Mouse (Mus musculus): Measurements from ENCODE around the gene Tbl1xr1. TPM values are rescaled to one million over a fixed set of nuclear protein-coding genes. Genes with fewer than 3 reads are reported as not detected.

The Tbl1xr1 gene
- polyA plus RNA-seq, 1 experiment from 2014 or later: 23.4 TPM

DNA sequence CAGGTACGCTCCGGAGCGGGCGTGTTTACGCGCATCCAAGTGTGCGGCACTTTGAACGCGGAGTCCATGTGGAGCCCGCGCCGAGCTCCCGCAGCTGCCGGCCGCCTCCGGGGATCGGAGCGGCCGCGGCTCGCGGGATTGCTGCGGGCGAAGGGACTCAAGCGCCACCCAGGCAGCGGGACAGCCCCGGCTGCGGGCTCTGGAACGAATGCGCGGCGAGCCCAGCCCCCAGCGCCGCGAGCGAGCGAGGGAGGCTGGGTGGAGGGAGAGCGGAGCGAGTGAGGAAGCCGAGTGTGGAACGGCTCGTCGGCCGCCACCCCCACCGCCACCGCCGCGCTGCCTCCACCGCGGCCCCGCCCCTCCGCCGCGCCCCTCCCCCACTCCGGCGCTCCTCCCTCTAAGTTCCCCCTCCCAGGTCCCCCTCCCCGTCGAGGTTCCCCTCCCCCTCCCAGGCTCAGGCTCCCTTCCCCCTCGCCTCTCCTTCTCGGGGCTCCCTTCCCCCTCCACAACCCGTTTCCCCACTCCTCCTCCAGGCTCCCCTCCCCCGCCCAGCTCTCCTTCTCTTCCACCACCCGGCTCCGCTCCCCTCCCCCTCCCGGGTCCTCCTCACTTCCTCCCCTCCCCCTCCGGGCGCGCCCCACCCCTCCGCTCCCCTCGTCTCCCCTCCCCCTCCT is 428 bp upstream of the Tbl1xr1 start:
- Histone ChIP-seq H3K36me3 (no peaks in the 10 kb centered on the region), H3K27ac (replicated peaks) (peak overlapping the region; percentile 99), H3K9me3 (no peaks in the 10 kb centered on the region), H3K4me3 (peak overlapping the region; percentile 92), H3K27me3 (no peaks in the 10 kb centered on the region), H3K4me2 (replicated peaks) (peak overlapping the region; percentile 61), H3K4me1 (peaks cover 36% of the 10 kb centered on the region), H3K9ac (replicated peaks) (peak overlapping the region; percentile 78)
- 2% methylated on average over 40 of the region's 70 CpGs for WGBS
- peak; percentile 94 for ATAC-seq (replicated peaks)

DNA sequence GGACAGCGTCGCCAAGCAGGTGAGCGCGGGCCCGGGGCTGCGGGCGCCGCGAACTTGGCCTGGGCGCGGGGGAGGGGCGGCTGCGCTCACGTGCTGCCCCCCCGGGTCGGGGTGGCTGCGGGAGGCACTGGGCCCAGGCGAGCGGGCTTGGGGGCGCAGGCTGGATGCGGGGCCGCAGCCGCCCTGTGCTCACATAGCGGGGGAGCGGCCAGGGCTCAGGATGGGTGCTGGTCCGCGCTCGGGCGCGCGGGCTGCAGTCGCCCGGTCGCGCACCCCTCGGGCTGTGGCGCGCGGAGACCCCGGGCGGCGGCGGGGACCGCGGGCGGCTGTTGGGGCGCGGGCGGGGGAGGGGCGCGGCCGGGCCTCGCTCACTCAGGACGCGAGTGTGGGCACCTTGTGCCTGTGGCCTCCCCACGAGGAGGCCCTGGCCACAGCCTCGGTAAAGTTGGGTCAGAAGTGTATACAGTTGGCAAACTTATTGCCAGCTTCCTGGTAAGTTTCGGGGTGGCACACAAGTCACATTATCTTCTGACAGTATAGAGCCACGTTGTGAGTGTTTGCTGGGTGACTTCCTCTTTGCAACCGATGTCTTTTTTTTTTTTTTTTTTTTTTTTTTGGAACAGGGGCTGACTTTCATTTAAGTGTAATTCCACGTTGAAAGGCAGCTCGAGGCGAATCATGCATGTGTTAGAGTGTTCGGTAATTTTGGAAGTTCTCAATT is 644 bp downstream of the Tbl1xr1 start:
- WGBS: under 1% methylated on average over 60 of the region's 64 CpGs

DNA sequence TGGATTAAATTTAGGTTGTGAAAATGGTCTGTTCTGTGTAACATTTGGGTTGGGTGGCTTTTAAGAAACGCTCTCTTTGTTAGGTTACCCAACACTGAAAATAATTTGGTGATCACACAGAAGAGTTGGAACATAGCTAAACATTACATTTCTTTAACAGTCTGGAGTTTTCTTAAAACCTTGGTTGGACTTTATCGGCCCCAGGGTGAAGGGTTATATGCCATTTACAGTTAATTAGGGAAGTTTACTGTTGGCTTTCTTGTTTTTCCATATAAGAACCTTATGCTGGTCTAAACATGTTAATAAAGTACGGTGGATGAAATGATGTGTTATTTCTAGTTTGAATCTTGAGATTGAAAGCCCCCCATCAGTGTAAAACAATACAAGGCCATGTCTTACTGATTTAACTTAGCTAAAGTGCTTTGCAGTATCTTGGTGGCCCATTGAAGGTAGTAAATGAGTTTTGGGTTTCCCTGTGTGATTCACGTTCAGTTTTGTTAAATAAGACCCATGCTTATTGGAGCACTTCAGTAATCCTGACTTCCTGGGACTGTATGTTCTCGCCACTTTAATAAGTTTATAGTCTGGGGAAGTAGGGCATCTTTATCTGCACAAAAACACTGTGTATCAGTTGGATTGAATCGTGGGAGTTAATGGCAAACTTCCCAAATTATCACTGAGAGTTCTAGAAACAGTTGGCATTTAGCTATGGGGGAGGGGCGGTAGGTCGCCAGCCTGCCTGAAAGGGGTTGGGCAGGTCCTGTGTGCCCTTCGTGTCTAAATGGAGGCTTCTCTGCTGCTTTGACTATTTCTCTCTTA is 1.4 kb downstream of the Tbl1xr1 start:
- Histone ChIP-seq H3K4me1 (peaks cover 36% of the 10 kb centered on the region), H3K27ac (replicated peaks) (peak overlapping the region; percentile 99), H3K4me3 (peak overlapping the region; percentile 92), H3K4me2 (replicated peaks) (peak overlapping the region; percentile 48), H3K9me3 (no peaks in the 10 kb centered on the region), H3K9ac (replicated peaks) (peak overlapping the region; percentile 93), H3K27me3 (no peaks in the 10 kb centered on the region), H3K36me3 (no peaks in the 10 kb centered on the region)
- ATAC-seq (replicated peaks): no peak
- WGBS: 3% methylated on average over 9 of the region's 9 CpGs

More for the DNA sequence above, 644 bp downstream of the Tbl1xr1 start:
- Histone ChIP-seq H3K4me3 (peak overlapping the region; percentile 92), H3K36me3 (no peaks in the 10 kb centered on the region), H3K27me3 (no peaks in the 10 kb centered on the region), H3K27ac (replicated peaks) (peak overlapping the region; percentile 99), H3K9me3 (no peaks in the 10 kb centered on the region), H3K4me2 (replicated peaks) (peak overlapping the region; percentile 48), H3K9ac (replicated peaks) (peak overlapping the region; percentile 93), H3K4me1 (peaks cover 36% of the 10 kb centered on the region)
- peak; percentile 73 for ATAC-seq (replicated peaks)

DNA sequence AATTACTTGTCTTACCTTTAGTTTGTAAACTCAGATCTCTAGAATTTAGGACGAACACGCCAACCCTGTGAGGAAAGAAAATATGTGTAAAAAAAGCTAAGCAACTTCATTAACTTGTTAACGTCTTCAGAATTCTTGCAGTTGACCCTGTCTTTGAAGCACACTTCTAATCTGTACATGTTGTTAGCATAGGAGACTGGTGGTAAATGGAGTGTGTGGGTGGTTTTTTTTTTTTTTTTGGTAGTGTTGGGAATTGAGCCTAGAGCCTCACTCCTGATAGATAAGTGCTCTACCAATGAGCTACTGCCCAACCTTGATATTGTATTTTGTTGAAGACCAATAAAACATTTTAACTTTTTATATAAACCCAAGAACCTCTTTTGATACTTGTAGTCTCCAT is 2.1 kb downstream of the Tbl1xr1 start:
- no peak overlapping the region for H3K27ac ChIP-seq (replicated peaks)
- H3K4me2 ChIP-seq (replicated peaks): peak overlapping the region; percentile 48
- peak overlapping the region; percentile 92 for H3K4me3 ChIP-seq
- no peak overlapping the region for H3K9ac ChIP-seq (replicated peaks)
- H3K9me3 ChIP-seq: no peaks in the 10 kb centered on the region
- no peak for ATAC-seq (replicated peaks)
- H3K4me1 ChIP-seq: peaks cover 36% of the 10 kb centered on the region
- no peaks in the 10 kb centered on the region for H3K36me3 ChIP-seq
- H3K27me3 ChIP-seq: no peaks in the 10 kb centered on the region
- 40% methylated on average over 3 of the region's 3 CpGs for WGBS

DNA sequence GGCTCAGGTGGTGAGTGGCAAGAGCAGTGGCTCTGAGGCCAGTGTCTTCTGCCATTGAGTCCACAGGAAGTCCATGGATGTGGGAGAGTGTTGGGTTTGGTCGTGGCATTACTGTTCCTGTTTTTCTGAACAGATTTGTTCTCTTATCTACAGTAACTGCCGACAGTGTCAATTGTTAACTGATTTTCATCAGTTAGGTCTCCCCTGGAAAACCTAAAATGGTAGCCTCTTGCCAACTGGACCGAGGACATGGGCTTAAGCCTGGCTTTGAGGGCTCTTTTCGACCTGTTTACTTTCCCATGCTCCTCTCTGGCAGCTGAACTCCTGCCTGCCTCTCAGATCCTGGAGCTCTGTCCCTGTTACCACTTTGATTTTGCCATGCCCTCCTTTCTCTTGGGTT is 5.4 kb downstream of the Tbl1xr1 start:
- Histone ChIP-seq H3K27me3 (no peaks in the 10 kb centered on the region), H3K36me3 (no peaks in the 10 kb centered on the region), H3K4me1 (peaks cover 24% of the 10 kb centered on the region), H3K9ac (replicated peaks) (no peak overlapping the region), H3K27ac (replicated peaks) (no peak overlapping the region), H3K9me3 (no peaks in the 10 kb centered on the region), H3K4me3 (no peak overlapping the region), H3K4me2 (replicated peaks) (no peak overlapping the region)
- ATAC-seq (replicated peaks): no peak
- WGBS: 93% methylated on average over 4 of the region's 4 CpGs

DNA sequence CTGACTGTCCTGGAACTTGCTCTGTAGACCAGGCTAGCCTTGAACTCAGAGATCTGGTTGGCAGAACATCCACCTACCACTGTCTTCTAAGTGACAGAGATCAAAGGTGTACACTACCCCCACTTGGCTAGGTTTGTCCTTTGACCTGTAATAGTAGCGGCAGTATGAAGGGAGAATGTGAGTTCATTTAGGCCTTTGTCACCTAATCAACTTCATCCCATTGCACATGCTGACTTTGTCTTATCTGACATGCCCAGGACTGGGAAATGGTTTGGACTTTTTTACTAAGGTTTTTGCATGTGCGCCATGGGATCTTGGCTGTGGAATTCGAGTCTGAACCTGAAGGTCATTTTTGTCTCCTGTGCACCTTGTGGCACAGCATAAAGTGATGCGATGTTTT is 6.4 kb downstream of the Tbl1xr1 start:
- no peak overlapping the region for H3K4me2 ChIP-seq (replicated peaks)
- H3K9ac ChIP-seq (replicated peaks): no peak overlapping the region
- no peaks in the 10 kb centered on the region for H3K9me3 ChIP-seq
- no peaks in the 10 kb centered on the region for H3K36me3 ChIP-seq
- WGBS: 93% methylated on average over 4 of the region's 4 CpGs
- no peak overlapping the region for H3K4me3 ChIP-seq
- H3K27ac ChIP-seq (replicated peaks): no peak overlapping the region
- H3K27me3 ChIP-seq: no peaks in the 10 kb centered on the region
- peaks cover 21% of the 10 kb centered on the region for H3K4me1 ChIP-seq
- no peak for ATAC-seq (replicated peaks)

DNA sequence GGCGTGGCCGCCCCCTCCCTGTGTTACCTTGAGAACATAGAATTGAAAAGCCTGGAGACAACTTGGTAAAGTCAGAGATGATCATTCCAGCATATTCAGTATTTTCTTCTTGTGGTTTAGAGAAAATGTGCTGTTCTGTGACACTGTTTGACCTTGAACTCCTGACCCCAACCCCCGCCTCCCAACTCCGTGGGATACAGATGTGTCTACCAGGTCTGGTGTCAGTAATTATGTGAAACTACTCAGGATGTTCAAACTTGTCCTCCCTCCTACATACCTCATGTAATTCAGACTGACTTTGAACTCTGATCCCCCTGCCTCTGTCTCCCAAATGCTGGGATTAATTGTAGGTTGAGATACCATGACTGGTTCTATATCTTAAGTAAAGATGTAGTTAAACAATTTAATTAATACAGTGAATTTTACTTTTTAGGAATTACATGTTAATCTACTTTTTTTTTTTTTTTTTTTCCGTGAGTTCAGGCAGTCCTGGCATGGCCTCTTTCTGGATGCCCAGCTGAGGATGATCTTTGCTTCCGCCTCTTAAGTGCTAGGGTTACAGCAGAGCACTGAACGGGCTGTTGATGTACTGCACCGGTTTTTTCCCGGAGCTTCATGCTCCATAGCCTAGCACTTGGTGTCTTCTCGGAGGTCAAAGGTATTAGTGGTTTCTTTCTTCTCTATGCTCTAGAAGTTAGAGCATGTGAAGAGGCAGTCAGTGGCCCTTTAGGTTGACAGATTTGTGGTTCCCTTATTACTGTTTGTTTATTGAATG is 8.0 kb downstream of the Tbl1xr1 start:
- Histone ChIP-seq H3K4me2 (replicated peaks) (no peak overlapping the region), H3K36me3 (no peaks in the 10 kb centered on the region), H3K4me3 (no peak overlapping the region), H3K4me1 (peaks cover 5% of the 10 kb centered on the region), H3K27ac (replicated peaks) (no peak overlapping the region), H3K27me3 (no peaks in the 10 kb centered on the region), H3K9ac (replicated peaks) (no peak overlapping the region), H3K9me3 (no peaks in the 10 kb centered on the region)
- no peak for ATAC-seq (replicated peaks)
- 95% methylated on average over 10 of the region's 10 CpGs for WGBS

DNA sequence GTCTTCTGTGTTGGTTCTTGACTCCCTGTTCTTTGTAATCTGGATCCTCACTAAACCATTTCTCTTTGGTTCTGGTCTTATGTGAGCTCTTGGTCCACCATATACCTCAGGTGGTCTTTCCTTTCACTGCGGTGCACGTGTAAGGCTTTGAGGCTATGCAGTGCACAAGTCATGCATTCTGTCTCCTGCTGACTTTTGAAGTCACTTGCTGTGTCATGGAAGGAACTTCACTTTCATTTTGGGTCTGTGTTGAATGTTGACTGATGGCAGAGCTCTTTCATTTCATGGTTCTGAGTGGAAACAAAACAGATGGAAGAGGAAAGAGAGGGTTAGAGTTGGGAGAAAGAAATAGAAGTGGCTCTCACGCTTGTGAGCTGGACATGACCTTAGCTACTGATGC is 13.4 kb downstream of the Tbl1xr1 start:
- Histone ChIP-seq H3K4me3 (no peak overlapping the region), H3K9me3 (no peaks in the 10 kb centered on the region), H3K27ac (replicated peaks) (no peak overlapping the region), H3K4me2 (replicated peaks) (no peak overlapping the region), H3K27me3 (no peaks in the 10 kb centered on the region), H3K4me1 (peaks cover 11% of the 10 kb centered on the region), H3K9ac (replicated peaks) (no peak overlapping the region), H3K36me3 (no peaks in the 10 kb centered on the region)
- 86% methylated on average over 3 of the region's 3 CpGs for WGBS
- ATAC-seq (replicated peaks): no peak

DNA sequence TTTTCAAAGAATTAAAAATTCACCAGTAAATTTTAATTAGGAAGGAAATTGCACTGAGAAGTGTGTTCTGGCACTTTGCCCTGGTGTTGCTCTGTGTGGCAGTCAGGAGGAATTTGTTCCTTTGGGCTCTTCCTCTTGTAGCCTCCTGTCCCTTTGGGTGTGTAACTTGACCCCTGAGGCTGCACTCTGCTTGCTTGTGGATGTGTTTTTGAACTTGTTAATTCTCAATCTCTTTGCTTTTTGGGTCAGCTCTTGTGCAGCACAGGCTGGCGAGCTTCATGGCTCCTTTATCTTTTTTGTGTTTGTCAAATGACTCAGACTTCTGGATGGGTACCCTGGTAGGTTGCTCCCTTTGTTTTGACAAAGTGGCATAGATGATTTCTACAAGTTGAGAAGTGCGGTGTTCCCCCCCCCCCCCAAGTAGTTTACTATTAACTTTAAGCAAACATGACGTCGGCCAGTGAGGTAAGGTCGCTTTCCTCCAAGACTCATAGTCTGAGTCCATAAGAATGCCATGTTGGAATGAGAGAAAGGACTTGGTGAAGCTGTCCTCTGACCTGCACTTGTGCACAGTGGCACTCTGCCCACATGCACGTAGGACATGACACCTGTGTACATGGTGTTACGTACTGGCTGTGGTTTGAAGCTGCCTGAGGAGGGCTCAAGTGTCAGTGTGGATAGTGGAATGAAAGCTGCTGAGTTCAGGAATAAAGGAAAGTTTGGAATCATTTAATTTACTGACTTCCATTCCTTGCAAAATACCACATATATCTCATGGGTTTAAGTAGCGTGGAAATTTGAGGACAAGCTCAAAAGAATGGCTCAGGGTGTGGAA is 14.2 kb downstream of the Tbl1xr1 start:
- H3K27me3 ChIP-seq: no peaks in the 10 kb centered on the region
- peaks cover 11% of the 10 kb centered on the region for H3K4me1 ChIP-seq
- H3K27ac ChIP-seq (replicated peaks): no peak overlapping the region
- no peak overlapping the region for H3K9ac ChIP-seq (replicated peaks)
- H3K9me3 ChIP-seq: no peaks in the 10 kb centered on the region
- H3K4me2 ChIP-seq (replicated peaks): no peak overlapping the region
- WGBS: 81% methylated on average over 8 of the region's 8 CpGs
- no peaks in the 10 kb centered on the region for H3K36me3 ChIP-seq
- no peak overlapping the region for H3K4me3 ChIP-seq
- no peak for ATAC-seq (replicated peaks)

DNA sequence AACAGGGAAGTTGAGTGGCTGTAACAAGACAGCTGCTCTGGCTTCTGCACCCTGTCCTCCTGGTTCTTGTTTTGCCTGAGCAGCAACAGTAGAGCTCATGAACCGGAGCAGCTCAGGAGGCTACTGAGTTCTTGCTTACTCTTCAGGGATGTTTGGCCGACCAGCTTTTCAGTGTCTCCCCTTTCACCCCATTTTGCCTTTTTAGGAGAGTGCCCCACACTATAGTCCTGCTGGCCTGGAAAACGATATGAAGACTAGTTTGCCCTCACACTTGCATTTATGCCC is 14.8 kb downstream of the Tbl1xr1 start:
- 89% methylated on average over 3 of the region's 3 CpGs for WGBS
- Histone ChIP-seq H3K27me3 (no peaks in the 10 kb centered on the region), H3K4me2 (replicated peaks) (no peak overlapping the region), H3K36me3 (no peaks in the 10 kb centered on the region), H3K9ac (replicated peaks) (no peak overlapping the region), H3K27ac (replicated peaks) (no peak overlapping the region), H3K9me3 (no peaks in the 10 kb centered on the region), H3K4me1 (peaks cover 11% of the 10 kb centered on the region), H3K4me3 (no peak overlapping the region)
- ATAC-seq (replicated peaks): no peak

DNA sequence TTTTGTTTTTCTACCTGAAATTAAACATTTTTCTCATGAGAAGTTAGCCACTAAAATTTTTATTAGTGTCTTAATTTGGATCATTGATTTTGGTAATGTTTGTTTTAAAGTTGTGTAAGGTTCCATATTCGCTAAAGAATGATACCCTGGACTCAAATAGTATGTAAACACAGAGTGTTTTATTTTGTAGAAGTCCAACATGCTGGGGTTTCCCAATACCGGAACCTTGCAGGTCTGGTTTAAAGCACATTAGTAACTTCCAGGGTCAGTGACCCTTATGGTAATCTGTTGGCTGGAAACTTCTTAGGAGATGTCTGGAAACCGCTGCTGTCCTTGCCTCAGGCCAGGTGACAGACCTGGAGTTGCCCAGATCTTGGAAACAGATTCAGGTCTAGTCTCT is 15.2 kb downstream of the Tbl1xr1 start:
- Histone ChIP-seq H3K4me2 (replicated peaks) (no peak overlapping the region), H3K4me1 (peaks cover 11% of the 10 kb centered on the region), H3K4me3 (no peak overlapping the region), H3K9me3 (no peaks in the 10 kb centered on the region), H3K27ac (replicated peaks) (no peak overlapping the region), H3K9ac (replicated peaks) (no peak overlapping the region), H3K36me3 (no peaks in the 10 kb centered on the region), H3K27me3 (no peaks in the 10 kb centered on the region)
- ATAC-seq (replicated peaks): no peak
- 97% methylated on average over 3 of the region's 3 CpGs for WGBS

Data from forebrain, embryonic 15.5 days (tissue).